Comparison of ENCODE assay signal across 18 mouse cellular contexts in the genomic region with DNA sequence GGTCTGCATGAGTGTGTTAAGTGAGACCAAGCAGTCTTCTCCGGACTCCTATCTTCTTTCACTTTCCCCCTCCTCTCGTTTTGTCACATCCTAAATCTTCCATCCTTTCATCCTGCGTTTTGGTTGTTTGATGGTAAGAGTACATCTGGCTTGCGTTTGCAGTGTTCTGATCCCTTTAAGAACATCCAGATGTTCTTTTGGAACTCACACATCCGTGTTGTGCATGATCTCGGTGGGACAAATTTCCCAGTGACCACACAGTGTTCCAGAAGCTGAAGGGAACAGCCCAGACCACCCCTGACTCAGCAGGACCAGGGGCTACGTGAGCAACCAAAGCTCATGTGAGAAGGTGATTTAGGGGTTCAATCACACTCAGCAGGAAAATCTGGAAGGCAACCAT. TPM values are rescaled to one million over a fixed set of nuclear protein-coding genes. Genes with fewer than 3 reads are reported as not detected.
DNase-seq lines count a peak whose midpoint lies in the region; ATAC-seq and TF ChIP-seq lines count a peak whose summit lies in the region.
"Had no signal": no experiment of that assay in that cellular context is flagged by ENCODE, and none has a peak within 500 bp of the region (broad histone marks: within the 10 kb centered on the region; RNA-seq: fewer than 3 reads in every experiment).

No protein-coding gene starts in this region.

- H3K27ac ChIP-seq in heart, embryonic 11.5 days (ENCODE audit: low read depth, low read length) = no peak overlapping the region
- 0 out of 2 replicates have a peak overlapping the region, but pooled peaks have one; percentile 13 for H3K27ac ChIP-seq in limb, embryonic 14.5 days (replicated peaks; ENCODE audit: low read depth, low read length)
- H3K27ac ChIP-seq in hindbrain, embryonic 11.5 days (ENCODE audit: low read depth, low read length) = no peak overlapping the region
- H3K27ac ChIP-seq: heart, embryonic 15.5 days; liver, embryonic 13.5 days; midbrain, embryonic 15.5 days had no signal

- H3K4me1 ChIP-seq in heart, embryonic 11.5 days (ENCODE audit: control insufficient read depth, insufficient read depth, low read length) = no peaks in the 10 kb centered on the region
- peaks cover 10% of the 10 kb centered on the region for H3K4me1 ChIP-seq in limb, embryonic 14.5 days (ENCODE audit: control insufficient read depth, insufficient read depth, low read length)
- no peaks in the 10 kb centered on the region for H3K4me1 ChIP-seq in hindbrain, embryonic 11.5 days (replicated peaks; ENCODE audit: control insufficient read depth, insufficient read depth, low read length)

- 52% methylated on average over 7 of the region's 7 CpGs for whole genome bisulfite sequencing in heart, embryonic 11.5 days (ENCODE audit: insufficient replicate concordance)
- 19% methylated on average over 7 of the region's 7 CpGs for WGBS in limb, embryonic 14.5 days
- 64% methylated on average over 7 of the region's 7 CpGs for WGBS in hindbrain, embryonic 11.5 days

- H3K4me2 ChIP-seq in heart, embryonic 11.5 days = no peak overlapping the region
- peak overlapping the region; percentile 30 for H3K4me2 ChIP-seq in limb, embryonic 14.5 days (replicated peaks; ENCODE audit: low read depth, low read length, severe bottlenecking)
- no peak overlapping the region for H3K4me2 ChIP-seq in hindbrain, embryonic 11.5 days (replicated peaks; ENCODE audit: low read depth, low read length)
- H3K4me2 ChIP-seq: heart, embryonic 15.5 days; liver, embryonic 13.5 days; midbrain, embryonic 15.5 days had no signal

- H3K9me3 ChIP-seq in heart, embryonic 11.5 days (replicated peaks; ENCODE audit: control insufficient read depth, low read length) = no peaks in the 10 kb centered on the region
- no peaks in the 10 kb centered on the region for H3K9me3 ChIP-seq in limb, embryonic 14.5 days (ENCODE audit: control insufficient read depth, low read length)
- H3K9me3 ChIP-seq in hindbrain, embryonic 11.5 days (ENCODE audit: control insufficient read depth, low read length) = no peaks in the 10 kb centered on the region
- H3K9me3 ChIP-seq: G1E; heart, embryonic 15.5 days; liver, embryonic 13.5 days; megakaryocyte, embryonic 14.5 days; midbrain, embryonic 15.5 days had no signal

- ATAC-seq in heart, embryonic 11.5 days (replicated peaks; ENCODE audit: insufficient number of reproducible peaks, low FRiP score, low TSS enrichment) = no peak
- ATAC-seq in erythroblast, adult 5-6 weeks (replicated peaks; ENCODE audit: low FRiP score, poor library complexity, severe bottlenecking) = 0 out of 2 replicates have a peak, but pooled peaks have one; percentile 5
- ATAC-seq in limb, embryonic 14.5 days (ENCODE audit: low FRiP score, low read depth) = peak; percentile 57
- ATAC-seq in hindbrain, embryonic 11.5 days (ENCODE audit: low FRiP score) = no peak

- TF ChIP-seq POLR2A in limb, embryonic 14.5 days (IDR thresholded peaks at IDR 0.05; ENCODE audit: borderline replicate concordance, extremely low read depth, insufficient read depth, insufficient read length) = no peak

- no peaks in the 10 kb centered on the region for H3K27me3 ChIP-seq in heart, embryonic 11.5 days (ENCODE audit: control insufficient read depth, insufficient read depth, low read length)
- H3K27me3 ChIP-seq in limb, embryonic 14.5 days (ENCODE audit: control insufficient read depth, insufficient read depth, low read length) = no peaks in the 10 kb centered on the region
- H3K27me3 ChIP-seq in hindbrain, embryonic 11.5 days (ENCODE audit: control insufficient read depth, insufficient read depth, low read length) = no peaks in the 10 kb centered on the region
- H3K27me3 ChIP-seq: heart, embryonic 15.5 days; liver, embryonic 13.5 days; midbrain, embryonic 15.5 days had no signal

- no peak overlapping the region for H3K4me3 ChIP-seq in heart, embryonic 11.5 days (ENCODE audit: low read depth, low read length)
- H3K4me3 ChIP-seq in limb, embryonic 14.5 days (replicated peaks; ENCODE audit: low read length) = 0 out of 2 replicates have a peak overlapping the region, but pooled peaks have one; percentile 7
- no peak overlapping the region for H3K4me3 ChIP-seq in hindbrain, embryonic 11.5 days (ENCODE audit: low read depth, low read length)
- H3K4me3 ChIP-seq: heart, embryonic 15.5 days; liver, embryonic 13.5 days; megakaryocyte, embryonic 14.5 days; midbrain, embryonic 15.5 days; myocyte had no signal

- DNase-seq in heart, adult 11 months = peak; percentile 84
- DNase-seq in embryo, embryonic 9.5 days (ENCODE audit: extremely low spot score) = peak; percentile 12
- DNase-seq in limb, embryonic 14.5 days (ENCODE audit: low spot score) = peak; percentile 62
- DNase-seq in hindbrain, embryonic 11.5 days (ENCODE audit: low spot score) = no peak
- DNase-seq in gastrocnemius, postnatal 4 days (ENCODE audit: low spot score in 2 of 2) = no peak
- DNase-seq in kidney, postnatal 25 days = no peak

- H3K36me3 ChIP-seq in heart, embryonic 11.5 days (ENCODE audit: control insufficient read depth, insufficient read depth, low read length) = no peaks in the 10 kb centered on the region
- no peaks in the 10 kb centered on the region for H3K36me3 ChIP-seq in limb, embryonic 14.5 days (ENCODE audit: control insufficient read depth, insufficient read depth, low read length)
- H3K36me3 ChIP-seq in hindbrain, embryonic 11.5 days (ENCODE audit: control insufficient read depth, insufficient read depth, low read length) = no peaks in the 10 kb centered on the region
- H3K36me3 ChIP-seq: G1E; heart, embryonic 15.5 days; liver, embryonic 13.5 days; midbrain, embryonic 15.5 days had no signal

- no peak overlapping the region for H3K9ac ChIP-seq in heart, embryonic 11.5 days (ENCODE audit: low read depth, low read length)
- no peak overlapping the region for H3K9ac ChIP-seq in limb, embryonic 14.5 days (ENCODE audit: low read depth, low read length, severe bottlenecking)
- H3K9ac ChIP-seq in hindbrain, embryonic 11.5 days (ENCODE audit: low read depth, low read length) = no peak overlapping the region
- H3K9ac ChIP-seq: heart, embryonic 15.5 days; liver, embryonic 13.5 days; midbrain, embryonic 15.5 days had no signal

RNA-seq across cellular contexts. Expression of gene Ccdc81, which starts 5.0 kb away (rescaled TPM):
- polyA plus RNA-seq in heart, embryonic 11.5 days (2014; fragmentation: Nextera tagmentation; extraction: Ambion mirVana) = not detected in 2 replicates
- not detected in 2 replicates for total RNA-seq in erythroblast, adult 5-6 weeks (2015; ENCODE audit: low replicate concordance)
- not detected in 2 replicates for total RNA-seq in erythroblast, adult 5-6 weeks (2017; ENCODE audit: low replicate concordance)
- polyA plus RNA-seq in limb, embryonic 14.5 days (2012; rRNA removed) = 0.16 and 0.19 TPM in 2 replicates
- polyA plus RNA-seq in limb, embryonic 14.5 days (2014; fragmentation: Nextera tagmentation; extraction: Ambion mirVana) = not detected in 2 replicates
- 0.36 and 0.86 TPM in 2 replicates for polyA plus RNA-seq in hindbrain, embryonic 11.5 days (2014; fragmentation: Nextera tagmentation; extraction: Ambion mirVana)
- under 1 TPM; 0.10 to 0.13 TPM for total RNA-seq in gastrocnemius, postnatal 4 days (2021)
- total RNA-seq: adrenal gland, postnatal 25 days; common myeloid progenitor, adult 5-6 weeks; G1E; heart, adult 18-20 months; heart, postnatal 4 days had no signal
- polyA plus RNA-seq: G1E; heart, embryonic 15.5 days; liver, embryonic 13.5 days; myocyte had no signal

RNA-seq across cellular contexts. Expression of gene Hikeshi, which starts 32.6 kb away (rescaled TPM):
- 116 and 122 TPM in 2 replicates for polyA plus RNA-seq in heart, embryonic 11.5 days (2014; fragmentation: Nextera tagmentation; extraction: Ambion mirVana)
- 4.4 and 9.0 TPM in 2 replicates for total RNA-seq in erythroblast, adult 5-6 weeks (2015; ENCODE audit: low replicate concordance)
- total RNA-seq in erythroblast, adult 5-6 weeks (2017; ENCODE audit: low replicate concordance) = 16.9 and 74.1 TPM in 2 replicates
- polyA plus RNA-seq in limb, embryonic 14.5 days (2012; rRNA removed) = 69.6 and 71.4 TPM in 2 replicates
- polyA plus RNA-seq in limb, embryonic 14.5 days (2014; fragmentation: Nextera tagmentation; extraction: Ambion mirVana) = 124 and 126 TPM in 2 replicates
- polyA plus RNA-seq in hindbrain, embryonic 11.5 days (2014; fragmentation: Nextera tagmentation; extraction: Ambion mirVana) = 153 and 157 TPM in 2 replicates
- 10 to 100 TPM; 69.4 to 98.6 TPM for total RNA-seq in gastrocnemius, postnatal 4 days (2021)

Comparison
In these comparisons a context has a peak if more than half of its experiments do, and no peak if none do; other contexts are left out.
1. DNase-seq: peak in heart, adult 11 months (single experiment), embryo, embryonic 9.5 days (single experiment) and limb, embryonic 14.5 days (single experiment); none in hindbrain, embryonic 11.5 days (single experiment), gastrocnemius, postnatal 4 days (0 of 2) and kidney, postnatal 25 days (0 of 2).
2. ATAC-seq: peak in erythroblast, adult 5-6 weeks (single experiment) and limb, embryonic 14.5 days (single experiment); none in heart, embryonic 11.5 days (single experiment) and hindbrain, embryonic 11.5 days (single experiment).